Mouse (Mus musculus) adrenal gland, postnatal 0 days (tissue): ENCODE results near the gene Tmem37. TPM values are rescaled to one million over a fixed set of nuclear protein-coding genes. Genes with fewer than 3 reads are reported as not detected.

Experiments used
- polyA plus RNA-seq: library from polyadenylated mRNA; unstranded; fragments of >200 nt; fragmentation: Nextera tagmentation; extraction: Ambion mirVana; gene quantifications from 2 replicates; pipeline ENCODE4 v1.2.1, GENCODE M21; 2015

The Tmem37 gene
- 25.1 and 28.8 TPM in 2 replicates for polyA plus RNA-seq

GRCm38 (mm10) chr1:120073519-120074306 is at the start of gene Tmem37:
TSS of gene Tmem37 (minus strand) at chr1:120074074.

GRCm38 (mm10) chr1:120120969-120121811 is 47.3 kb upstream of the Tmem37 start, which contains the start of the genes Dbi and 3110009E18Rik:
TSS of gene Dbi (minus strand) at chr1:120121078.
TSS of gene 3110009E18Rik (plus strand) at chr1:120121187.

Other genes with a start within 250 kb of the Tmem37 start
- gene Ptpn4, start 236.5 kb downstream of the Tmem37 start, polyA plus RNA-seq = 3.9 and 6.5 TPM in 2 replicates
- gene Tmem177, start 160.9 kb downstream of the Tmem37 start, polyA plus RNA-seq = 4.2 and 4.8 TPM in 2 replicates
- gene Cfap221, start 76.8 kb downstream of the Tmem37 start, polyA plus RNA-seq = 0.26 and 0.30 TPM in 2 replicates
- gene Sctr, start 67.2 kb downstream of the Tmem37 start, polyA plus RNA-seq = 9.7 and 13.9 TPM in 2 replicates
- 1,191 and 1,212 TPM in 2 replicates for gene Dbi, start 47.0 kb upstream of the Tmem37 start, polyA plus RNA-seq
- gene 3110009E18Rik, start 47.1 kb upstream of the Tmem37 start, polyA plus RNA-seq = 13.0 and 18.0 TPM in 2 replicates
- 12.0 and 17.7 TPM in 2 replicates for gene Steap3, start 198.6 kb upstream of the Tmem37 start, polyA plus RNA-seq